Mouse (Mus musculus) Patski (cell line): ENCODE results near the gene Cct3. TPM values are rescaled to one million over a fixed set of nuclear protein-coding genes. Genes with fewer than 3 reads are reported as not detected.

Source experiments
- ATAC-seq: fragments of 100-300 bp; one replicate; pipeline ENCODE4 v1.8.0; 2021
- CTCF ChIA-PET: fragments of 350-600 bp; sonication (Branson Sonifier 250); formaldehyde crosslinking; loops from one replicate; lab custom pipeline; 2022; ENCODE audit warnings: inconsistent platforms; lab: Charles Lee
- POLR2A ChIA-PET: fragments of 350-600 bp; sonication (Branson Sonifier 250); formaldehyde crosslinking; loops from one replicate; lab custom pipeline; 2022; ENCODE audit warnings: antibody characterized with exemption, inconsistent platforms; lab: Charles Lee
- DNase-seq: peaks from one replicate; pipeline ENCODE4 v3.0.0-alpha.2; 2011; ENCODE audit warnings: low read depth, low spot score
- H3K27me3 ChIP-seq: fragments of 371-371 bp; one replicate; pipeline ENCODE4 v1.5.1; 2021
- CTCF ChIP-seq: fragments of 100-300 bp; IDR thresholded peaks from one replicate; pipeline ENCODE4 v1.5.1; 2021
- in situ Hi-C: fragments of 300-500 bp; cut with MboI; formaldehyde crosslinking; loops from 3 replicates; pipeline ENCODE4 v1.11.1; 2018; ENCODE audit warnings: low pct_unique_long_range_greater_than_20kb, mixed read lengths
- polyA plus RNA-seq: library from polyadenylated mRNA; unstranded; gene quantifications from one replicate; pipeline ENCODE4 v1.2.3, GENCODE M21; 2021

Gene Cct3
- polyA plus RNA-seq, 1 experiment from 2014 or later, result 573 TPM

DNA sequence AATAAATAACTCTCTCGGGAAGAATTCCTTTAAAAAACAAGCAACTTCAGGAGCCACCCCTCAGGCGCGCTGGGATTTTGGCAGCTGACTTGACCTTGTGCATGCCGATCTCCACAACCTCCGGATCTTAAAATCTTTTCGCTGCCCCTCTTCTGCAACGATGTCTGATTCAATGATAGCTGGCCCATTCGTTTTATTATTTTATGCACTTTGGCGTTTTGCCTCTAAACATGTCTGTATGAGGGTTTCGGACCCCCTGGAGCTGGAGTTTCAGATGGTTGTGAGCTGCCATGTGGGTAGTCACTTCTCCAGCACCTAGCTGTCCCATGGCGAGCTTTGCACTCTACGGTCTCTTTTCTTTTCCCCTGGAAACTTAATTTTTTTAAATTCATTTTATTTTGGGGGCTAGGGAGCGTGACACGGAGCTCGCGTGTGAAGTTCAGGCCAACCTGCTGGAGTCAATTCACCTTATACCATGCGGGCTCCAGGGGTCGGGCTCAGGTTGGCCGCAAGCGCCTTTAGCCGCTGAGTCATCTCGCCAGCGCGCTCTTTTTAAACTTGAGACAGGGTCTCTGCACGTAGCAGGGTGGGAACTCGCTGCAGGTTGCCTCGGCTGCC is 38.6 kb downstream of the Cct3 start:
- POLR2A ChIA-PET, result interaction anchor here (0.6 to 4.7 kb wide), 9 partner anchors 10 to 195 kb away, joined by 3 to 27 read pairs (median 3); partner anchors contain the start of gene Glmp
- DNase-seq, result no peak
- no peak for TF ChIP-seq CTCF
- no peaks in the 10 kb centered on the region for H3K27me3 ChIP-seq
- in situ Hi-C loops, result no loop called here
- ATAC-seq, result peak; percentile 70
- CTCF ChIA-PET, result interaction anchor here (1.1 to 2.4 kb wide), 3 partner anchors 12 to 15 kb away, joined by 3 to 9 read pairs (median 6); no protein-coding TSS in a partner anchor

DNA sequence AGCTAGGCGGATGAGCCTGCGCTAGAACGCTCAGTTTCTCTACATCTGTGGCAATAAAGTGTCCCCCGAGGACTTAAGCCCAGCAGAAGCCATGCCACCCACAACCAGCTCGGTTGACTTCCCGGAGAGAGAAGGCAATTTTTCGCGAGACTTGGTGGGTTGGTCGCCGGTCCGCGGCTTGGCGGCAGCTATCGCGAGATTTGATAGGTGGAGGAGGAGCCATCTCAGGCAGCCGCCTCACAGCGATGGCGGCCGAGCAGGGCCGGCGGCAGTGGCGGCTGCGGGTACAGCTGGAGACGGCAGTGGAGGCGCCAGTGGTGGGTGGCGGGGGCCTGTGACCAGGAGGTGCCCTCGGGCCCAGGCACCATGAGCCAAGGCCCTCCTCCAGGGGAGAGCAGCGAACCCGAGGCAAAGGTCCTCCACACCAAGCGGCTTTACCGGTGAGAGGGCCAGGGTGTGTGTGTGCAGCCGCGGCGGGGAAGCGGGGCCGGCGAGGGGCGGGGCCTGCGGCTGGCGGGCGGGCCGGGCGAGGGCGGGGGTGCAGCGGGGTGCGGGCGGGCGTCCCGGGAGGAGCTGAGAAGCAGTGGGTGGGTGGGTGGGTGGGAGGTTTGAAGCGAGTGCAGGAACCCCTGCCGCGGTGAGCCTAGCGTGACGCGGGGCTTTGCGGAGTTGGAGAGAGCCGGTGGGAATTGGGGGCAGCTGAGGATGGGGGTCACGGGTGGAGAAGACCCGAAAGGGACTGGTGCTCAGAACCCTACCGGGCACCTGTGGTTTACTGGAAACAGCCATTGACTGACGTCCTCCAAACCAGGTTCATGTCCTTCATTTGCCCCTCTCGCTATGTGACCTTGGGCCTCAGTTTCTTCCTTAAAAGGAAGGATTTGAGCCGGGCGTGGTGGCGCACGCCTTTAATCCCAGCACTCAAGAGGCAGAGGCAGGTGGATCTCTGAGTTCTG is 39.4 kb downstream of the Cct3 start, which contains the start of the genes Tmem79 and Smg5:
TSS of gene Tmem79 (minus strand) at position 91 of the 956 bp plus-strand sequence.
TSS of gene Smg5 (plus strand) at position 203 of the 956 bp plus-strand sequence.
- TF ChIP-seq CTCF, result no peak
- in situ Hi-C loops, result no loop called here
- ATAC-seq (peak; percentile 76), DNase-seq (peak; percentile 93)
- CTCF ChIA-PET, result interaction anchor here (1.1 to 2.4 kb wide), 4 partner anchors 11 to 186 kb away, joined by 3 to 9 read pairs (median 4); no protein-coding TSS in a partner anchor
- H3K27me3 ChIP-seq, result no peaks in the 10 kb centered on the region
- POLR2A ChIA-PET, result interaction anchor here (0.6 to 4.7 kb wide), 12 partner anchors 11 to 194 kb away, joined by 3 to 27 read pairs (median 4); partner anchors contain the start of genes Cct3, Glmp and Tsacc

DNA sequence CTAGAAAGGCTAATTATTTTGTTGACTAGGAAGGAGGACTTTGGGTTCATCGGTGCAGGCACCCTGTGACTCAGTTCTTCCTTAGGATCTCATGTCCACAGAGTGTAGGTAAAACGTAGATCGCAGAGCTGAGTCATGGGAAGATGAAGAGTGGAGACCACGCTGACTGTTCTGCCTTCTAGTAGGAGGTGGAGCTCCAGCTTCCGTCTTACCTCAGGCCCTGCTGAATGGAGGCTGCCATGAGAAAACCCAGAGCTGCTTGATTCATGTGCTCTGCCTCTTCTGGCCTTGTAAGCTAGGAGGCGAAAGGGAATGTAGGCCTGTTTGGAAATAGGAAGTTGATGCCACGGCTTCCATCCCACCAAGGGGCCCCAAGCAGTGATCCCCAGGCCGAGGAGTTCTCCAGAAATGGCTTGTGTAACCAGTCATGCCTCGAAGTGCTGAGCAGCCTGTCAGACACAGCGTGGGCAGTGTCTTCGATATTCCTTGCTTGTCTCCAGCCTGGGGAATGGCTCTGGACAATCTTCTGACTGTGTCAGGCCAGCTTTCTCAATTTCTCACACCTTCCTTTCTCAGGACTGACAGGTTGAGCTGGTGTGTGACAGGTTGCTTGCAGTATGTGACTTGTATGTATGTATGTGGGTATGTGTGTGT is 40.6 kb downstream of the Cct3 start:
- ChIA-PET POLR2A (interaction anchor here (0.6 to 4.7 kb wide), 5 partner anchors 10 to 65 kb away, joined by 3 to 27 read pairs (median 6); partner anchors contain the start of genes Cct3, Glmp and Tsacc), CTCF (interaction anchor here (1.1 to 2.4 kb wide), 2 partner anchors 10 to 188 kb away, joined by 3 to 6 read pairs; no protein-coding TSS in a partner anchor)
- no peak for DNase-seq
- no peaks in the 10 kb centered on the region for H3K27me3 ChIP-seq
- no peak for ATAC-seq
- in situ Hi-C loops, result no loop called here
- TF ChIP-seq CTCF, result no peak

DNA sequence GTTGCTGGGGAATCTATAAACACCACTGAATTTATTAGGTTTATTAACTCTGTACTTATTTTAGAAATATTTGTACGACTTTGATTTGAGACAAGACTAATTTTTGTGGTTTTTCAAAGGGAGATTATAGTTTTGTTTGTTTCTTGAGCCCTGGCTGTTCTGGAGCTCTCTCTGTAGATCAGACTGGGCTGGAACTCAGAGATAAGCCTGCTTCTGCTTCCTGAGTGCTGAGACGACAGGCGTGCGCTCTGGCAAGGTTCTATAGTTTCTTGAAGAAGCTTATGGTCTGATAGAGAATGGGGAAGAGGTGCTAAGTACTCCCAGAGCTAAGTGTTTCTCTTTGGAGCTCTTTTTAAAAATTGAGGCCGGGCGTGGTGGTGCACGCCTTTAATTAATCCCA is 41.4 kb downstream of the Cct3 start:
- TF ChIP-seq CTCF, result no peak
- ATAC-seq, result no peak
- POLR2A ChIA-PET, result interaction anchor here (0.6 to 1.6 kb wide), 5 partner anchors 9 to 149 kb away, joined by 3 to 7 read pairs (median 5); partner anchors contain the start of genes Cct3 and Tsacc
- in situ Hi-C loops, result no loop called here
- CTCF ChIA-PET, result interaction anchor here (1.0 kb wide), 1 partner anchor 12 kb away, joined by 4 read pairs; no protein-coding TSS in a partner anchor
- H3K27me3 ChIP-seq, result no peaks in the 10 kb centered on the region
- DNase-seq, result no peak

DNA sequence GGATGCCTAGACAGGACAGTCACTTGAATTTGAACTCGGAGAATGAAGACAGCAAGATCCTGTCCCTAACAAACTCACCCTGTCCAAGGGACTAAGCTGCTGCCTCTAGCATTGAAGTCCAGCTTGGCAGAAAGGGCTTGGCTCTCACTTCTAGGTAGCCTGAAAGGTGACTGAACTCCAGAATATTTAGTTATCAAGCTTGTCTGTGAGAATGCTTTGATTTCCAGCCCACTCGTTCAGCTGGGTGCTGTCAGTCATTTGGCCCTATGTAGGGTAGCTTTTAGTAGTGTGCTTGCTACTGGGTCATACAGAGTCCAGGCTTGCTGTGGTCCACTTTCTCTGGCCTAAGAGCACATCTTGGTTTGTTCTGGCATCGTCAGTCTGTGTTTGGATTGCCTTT is 42.1 kb downstream of the Cct3 start:
- CTCF ChIA-PET, result interaction anchor here (1.0 to 1.8 kb wide), 4 partner anchors 9 to 21 kb away, joined by 3 to 4 read pairs (median 4); no protein-coding TSS in a partner anchor

DNA sequence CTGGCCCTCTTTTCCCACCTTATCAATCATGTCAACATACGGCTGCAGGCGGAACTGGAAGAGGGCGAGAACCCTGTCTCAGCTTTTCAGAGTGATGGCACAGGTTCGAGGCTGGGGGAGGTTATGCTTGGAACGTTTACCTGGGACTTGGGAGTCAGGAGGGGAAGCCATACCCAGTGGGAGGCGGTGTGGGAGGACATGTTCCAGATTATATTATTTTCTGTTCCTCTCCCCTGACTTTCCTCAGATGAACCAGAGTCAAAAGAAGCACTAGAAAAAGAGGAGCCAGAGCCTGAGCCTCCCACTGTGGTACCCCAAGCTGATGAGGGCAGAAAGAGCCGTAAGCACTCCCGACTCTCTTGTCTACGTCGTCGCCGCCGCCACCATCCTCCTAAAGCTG is 53.8 kb downstream of the Cct3 start:
- TF ChIP-seq CTCF, result no peak
- in situ Hi-C loops, result no loop called here
- ATAC-seq (no peak), DNase-seq (no peak)
- CTCF ChIA-PET, result interaction anchor here (1.8 kb wide), 1 partner anchor 12 kb away, joined by 4 read pairs; no protein-coding TSS in a partner anchor
- POLR2A ChIA-PET, result no interaction called here
- H3K27me3 ChIP-seq, result no peaks in the 10 kb centered on the region

More for the DNA sequence above, 42.1 kb downstream of the Cct3 start:
- in situ Hi-C loops, result no loop called here
- DNase-seq (no peak), ATAC-seq (no peak)
- TF ChIP-seq CTCF, result no peak
- H3K27me3 ChIP-seq, result no peaks in the 10 kb centered on the region
- POLR2A ChIA-PET, result interaction anchor here (1.6 kb wide), 1 partner anchor 14 kb away, joined by 7 read pairs; no protein-coding TSS in a partner anchor

DNA sequence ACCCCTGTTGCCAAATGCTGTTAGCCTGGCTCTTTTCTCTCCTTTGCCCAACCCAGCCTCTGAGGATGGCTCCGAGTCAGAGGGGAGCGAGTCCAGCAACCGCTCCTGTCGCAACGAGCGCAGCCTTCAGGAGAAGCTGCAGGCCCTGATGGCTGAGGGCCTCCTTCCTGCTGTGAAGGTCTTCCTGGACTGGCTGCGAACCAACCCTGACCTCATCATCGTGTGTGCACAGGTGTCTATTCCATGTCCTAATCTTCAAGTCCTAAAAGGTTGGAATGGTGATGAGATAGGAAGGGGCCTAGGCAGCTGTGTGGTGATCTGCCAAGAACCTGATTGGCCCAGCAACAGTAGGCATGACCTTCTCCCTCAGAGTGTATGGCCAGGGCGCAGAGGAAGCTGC is 56.0 kb downstream of the Cct3 start:
- H3K27me3 ChIP-seq, result no peaks in the 10 kb centered on the region
- in situ Hi-C loops, result no loop called here
- DNase-seq, result no peak
- TF ChIP-seq CTCF, result no peak
- CTCF ChIA-PET, result interaction anchor here (0.8 kb wide), 1 partner anchor 13 kb away, joined by 3 read pairs; no protein-coding TSS in a partner anchor
- POLR2A ChIA-PET, result interaction anchor here (0.7 to 1.7 kb wide), 3 partner anchors 14 to 22 kb away, joined by 3 to 7 read pairs (median 3); no protein-coding TSS in a partner anchor
- no peak for ATAC-seq

DNA sequence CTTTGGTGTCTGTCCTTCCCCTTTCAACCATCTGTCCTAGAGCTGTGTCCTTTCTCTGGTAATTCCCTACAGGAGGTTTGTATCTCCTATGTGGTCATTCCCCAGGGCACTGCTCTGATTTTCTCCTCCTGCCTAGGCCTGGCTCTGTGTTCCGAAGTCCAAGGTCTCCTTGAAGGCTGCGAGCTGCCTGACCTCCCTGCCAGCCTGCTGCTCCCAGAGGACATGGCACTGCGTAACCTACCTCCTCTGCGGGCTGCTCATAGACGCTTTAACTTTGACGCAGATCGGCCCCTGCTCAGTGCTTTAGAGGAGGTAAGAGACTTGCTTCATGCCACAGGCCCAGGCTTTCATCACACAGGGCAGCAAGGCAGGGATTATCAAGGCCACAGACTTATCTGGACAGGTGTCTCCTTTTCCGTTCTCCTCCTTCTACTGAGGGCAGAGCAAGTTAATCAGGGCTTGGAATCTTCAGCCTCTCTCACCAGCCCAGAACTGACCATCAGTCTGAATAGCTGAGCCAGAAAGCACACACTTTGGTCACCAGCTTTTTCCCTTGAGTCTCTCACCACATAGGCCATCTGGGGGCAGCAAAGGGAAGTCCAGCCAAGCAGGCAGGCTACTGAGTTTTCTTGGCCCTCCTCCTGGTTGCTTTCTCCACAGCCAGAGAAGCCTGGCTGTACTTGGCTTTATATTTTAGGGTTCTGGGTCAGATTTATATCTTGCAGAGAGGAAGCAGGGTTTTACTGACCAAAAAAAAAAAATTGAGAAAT is 57.7 kb downstream of the Cct3 start:
- POLR2A ChIA-PET, result interaction anchor here (0.6 kb wide), 2 partner anchors 41 to 601 kb away, joined by 4 read pairs; no protein-coding TSS in a partner anchor
- CTCF ChIA-PET, result interaction anchor here (0.8 to 1.3 kb wide), 2 partner anchors 10 to 12 kb away, joined by 4 to 5 read pairs; partner anchors contain the start of gene Paqr6
- ATAC-seq, result no peak
- TF ChIP-seq CTCF, result no peak
- DNase-seq, result no peak
- in situ Hi-C loops, result no loop called here
- H3K27me3 ChIP-seq, result no peaks in the 10 kb centered on the region

DNA sequence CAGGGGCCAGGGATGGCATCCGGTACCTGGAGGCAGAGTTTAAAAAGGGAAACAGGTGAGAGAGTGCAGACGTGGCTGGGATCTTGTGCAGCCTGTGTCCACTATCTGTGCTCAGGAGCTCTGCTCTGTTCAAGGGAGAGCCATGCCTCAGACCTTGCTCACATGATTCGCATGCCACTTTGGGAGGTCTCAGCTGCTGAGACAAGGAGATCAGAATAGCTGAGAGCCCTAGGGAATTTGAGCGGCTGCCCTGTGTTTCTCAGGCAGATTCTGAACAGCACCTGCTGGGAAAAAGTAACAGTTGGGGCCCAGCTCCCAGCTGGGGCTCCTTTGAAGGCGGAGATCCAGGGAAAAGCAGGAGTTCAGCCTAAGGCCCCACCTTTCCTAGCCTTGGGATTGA is 62.7 kb downstream of the Cct3 start:
- CTCF ChIA-PET, result interaction anchor here (1.1 to 1.2 kb wide), 3 partner anchors 14 to 28 kb away, joined by 3 to 5 read pairs (median 4); no protein-coding TSS in a partner anchor

More for the DNA sequence above, 62.7 kb downstream of the Cct3 start:
- no peaks in the 10 kb centered on the region for H3K27me3 ChIP-seq
- in situ Hi-C loops, result no loop called here
- POLR2A ChIA-PET, result interaction anchor here (0.8 kb wide), 1 partner anchor 11 kb away, joined by 3 read pairs; no protein-coding TSS in a partner anchor
- ATAC-seq (no peak), DNase-seq (no peak)
- no peak for TF ChIP-seq CTCF
